Mouse (Mus musculus): Measurements from ENCODE around the gene Prodh2.

The Prodh2 gene

DNA sequence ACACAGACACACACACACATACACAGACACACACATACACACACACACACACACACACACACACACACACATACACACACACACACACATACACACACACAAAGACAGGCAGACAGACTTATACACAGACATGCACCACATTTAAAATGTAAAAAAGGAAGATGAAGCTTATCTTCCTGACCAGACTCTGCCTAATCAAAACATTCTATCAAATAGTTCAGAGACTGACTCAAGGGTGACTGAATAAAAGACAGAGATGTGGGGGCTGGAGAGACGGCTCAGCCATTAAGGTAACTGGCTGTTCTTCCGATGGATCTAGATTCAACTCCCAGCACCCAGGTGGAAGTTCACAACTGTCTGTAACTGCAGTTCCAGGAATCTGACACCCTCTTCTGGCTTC, 50.9 kb downstream of the Prodh2 start:
- in situ Hi-C loops (cut with MboI, MseI): loop anchor here (5.0 kb wide), 1 partner anchor 1782 kb away; no protein-coding TSS in a partner anchor

GRCm38 (mm10) chr7:30549880-30550279, 56.5 kb downstream of the Prodh2 start:
- in situ Hi-C loops (cut with MboI, MseI): no loop called here

DNA sequence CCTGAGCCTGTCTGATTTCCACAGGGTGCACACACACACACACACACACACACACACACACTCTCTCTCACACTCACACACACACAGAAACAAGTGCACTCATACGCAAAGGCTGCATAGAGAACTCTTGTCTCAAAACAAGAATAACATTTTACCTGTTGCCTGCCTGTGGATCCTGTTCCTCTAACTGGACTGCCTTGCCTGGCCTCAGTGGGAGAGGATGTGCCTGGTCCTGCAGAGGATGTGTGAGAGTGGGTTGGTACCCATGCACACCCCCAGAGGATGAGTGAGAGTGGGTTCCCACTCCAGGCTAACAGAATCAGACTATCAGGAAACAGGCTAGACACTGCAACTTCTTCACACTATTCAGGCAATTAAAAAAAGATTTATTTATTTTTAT, 57.2 kb downstream of the Prodh2 start:
- in situ Hi-C loops (cut with MboI, MseI): no loop called here

- in situ Hi-C loops (cut with MboI, MseI): no loop called here
Measured at GRCm38 (mm10) chr7:30551445-30552101, 58.2 kb downstream of the Prodh2 start.

GRCm38 (mm10) chr7:30552102-30553020, 58.9 kb downstream of the Prodh2 start, which contains the start of the genes Hspb6 and Proser3:
TSS of gene Hspb6 (plus strand) at chr7:30552178.
TSS of gene Proser3 (minus strand) at chr7:30552299.
- in situ Hi-C loops (cut with MboI, MseI): no loop called here

DNA sequence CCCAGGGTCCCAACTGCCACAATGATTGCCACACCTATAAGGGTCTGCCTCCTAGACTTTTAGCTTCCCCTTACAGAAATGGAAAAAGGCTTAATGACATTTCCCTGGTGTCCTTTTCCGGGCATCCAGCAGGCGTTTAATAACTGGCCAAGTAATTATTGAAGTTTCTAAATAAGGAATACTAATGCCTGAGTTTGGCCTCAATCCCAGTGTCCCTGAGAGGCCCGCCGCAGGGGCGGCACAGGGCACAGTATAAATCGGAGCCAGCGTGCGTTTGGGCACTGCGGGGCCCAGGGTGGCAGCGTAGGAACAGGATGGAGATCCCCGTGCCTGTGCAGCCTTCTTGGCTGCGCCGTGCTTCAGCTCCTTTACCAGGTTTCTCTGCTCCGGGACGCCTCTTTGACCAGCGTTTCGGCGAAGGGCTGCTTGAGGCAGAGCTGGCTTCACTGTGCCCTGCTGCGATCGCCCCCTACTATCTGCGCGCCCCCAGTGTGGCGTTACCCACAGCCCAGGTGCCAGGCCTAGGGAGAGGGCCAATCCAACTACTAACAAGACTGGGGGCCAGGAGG, 59.7 kb downstream of the Prodh2 start:
- in situ Hi-C loops (cut with MboI, MseI): no loop called here

DNA sequence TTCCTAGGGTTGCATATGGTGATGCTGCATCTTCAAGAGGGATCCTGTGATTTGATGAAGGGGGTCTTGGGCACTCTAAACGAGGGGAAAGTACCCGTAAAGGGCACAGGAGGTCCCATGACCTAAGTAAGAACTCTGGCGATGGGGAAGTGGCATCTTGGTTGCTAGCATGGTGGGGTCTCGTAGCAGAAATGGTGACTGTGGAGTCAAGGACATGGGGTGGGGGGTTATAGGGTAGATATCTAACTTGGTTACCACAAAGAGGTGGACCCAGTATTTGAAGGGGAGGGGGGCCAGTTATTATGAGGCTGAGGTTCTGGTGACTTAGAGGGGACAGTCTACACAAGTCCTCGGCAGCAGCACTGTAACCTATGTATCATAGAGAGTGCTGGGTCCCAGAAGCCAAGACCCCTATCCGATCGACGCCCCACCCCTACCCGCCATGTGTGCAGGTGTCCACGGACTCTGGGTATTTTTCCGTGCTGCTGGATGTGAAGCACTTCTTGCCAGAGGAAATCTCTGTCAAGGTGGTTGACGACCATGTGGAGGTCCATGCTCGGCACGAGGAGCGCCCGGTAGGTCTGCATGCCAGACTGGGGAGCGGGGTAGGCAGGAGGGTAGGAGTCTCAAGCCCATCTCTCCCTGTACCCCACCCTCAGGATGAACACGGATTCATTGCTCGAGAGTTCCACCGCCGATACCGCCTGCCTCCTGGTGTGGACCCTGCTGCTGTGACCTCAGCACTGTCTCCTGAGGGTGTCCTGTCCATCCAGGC, 60.6 kb downstream of the Prodh2 start:
- in situ Hi-C loops (cut with MboI, MseI): no loop called here

DNA sequence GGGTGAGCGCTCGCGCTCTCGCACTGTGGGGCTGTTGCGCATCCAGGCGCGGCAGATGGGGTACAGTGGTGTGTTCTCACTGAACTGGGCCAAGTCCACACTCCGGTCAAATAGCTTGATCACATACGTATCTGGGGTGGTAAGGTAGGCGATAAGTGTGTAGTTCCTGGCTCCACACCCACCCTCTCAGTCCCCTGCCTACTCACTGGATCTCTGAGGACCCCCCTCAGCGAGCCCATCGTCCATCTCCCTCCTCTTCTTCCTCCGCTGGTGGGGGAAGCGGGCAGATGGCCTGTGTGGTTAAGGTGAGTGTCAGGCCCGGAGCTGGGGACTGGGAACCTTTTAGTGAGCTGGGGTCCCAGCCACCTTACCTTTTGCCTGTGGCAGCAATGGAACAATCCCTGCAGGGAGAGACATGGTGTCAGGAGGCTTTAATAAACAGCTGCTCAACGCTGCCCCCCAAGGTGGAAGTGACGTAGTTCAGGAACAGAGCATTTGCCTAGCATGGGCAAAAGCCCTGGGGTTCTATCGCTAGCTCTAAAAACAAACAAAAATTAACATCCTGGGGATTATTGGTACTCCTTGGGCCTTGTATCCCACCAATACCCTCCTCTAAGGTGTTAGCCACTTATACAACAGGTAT, 63.6 kb downstream of the Prodh2 start:
- in situ Hi-C loops (cut with MboI, MseI): no loop called here

DNA sequence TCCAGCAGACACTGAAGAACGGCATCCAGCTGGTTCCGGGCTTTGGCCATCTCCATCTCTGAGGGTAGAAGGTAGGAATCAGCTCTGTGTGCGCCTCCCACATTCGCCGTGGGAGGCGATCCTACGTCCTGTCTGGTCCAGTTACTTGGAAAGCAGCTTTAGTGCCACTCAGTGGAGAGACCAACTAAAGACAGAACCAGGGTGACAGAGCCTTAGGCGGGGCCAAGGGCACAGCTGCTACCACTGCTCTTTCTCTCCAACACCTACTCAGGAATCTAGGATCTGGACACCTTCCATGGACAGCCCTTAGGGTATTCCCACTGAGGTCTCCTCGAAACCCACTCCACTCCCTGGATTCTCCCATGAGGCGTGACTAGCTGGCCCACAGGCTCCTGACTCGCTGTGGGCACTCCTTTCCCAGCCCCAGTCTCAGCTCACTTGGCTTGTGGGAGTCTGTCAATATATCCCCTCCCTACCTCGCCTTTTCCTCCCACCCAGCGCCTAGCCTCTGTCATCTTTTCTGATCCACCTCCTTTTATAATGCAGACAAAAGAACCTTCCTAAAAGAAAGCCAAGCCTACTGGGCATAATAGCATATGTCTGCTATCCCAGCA, 64.6 kb downstream of the Prodh2 start:
- in situ Hi-C loops (cut with MboI, MseI): no loop called here

DNA sequence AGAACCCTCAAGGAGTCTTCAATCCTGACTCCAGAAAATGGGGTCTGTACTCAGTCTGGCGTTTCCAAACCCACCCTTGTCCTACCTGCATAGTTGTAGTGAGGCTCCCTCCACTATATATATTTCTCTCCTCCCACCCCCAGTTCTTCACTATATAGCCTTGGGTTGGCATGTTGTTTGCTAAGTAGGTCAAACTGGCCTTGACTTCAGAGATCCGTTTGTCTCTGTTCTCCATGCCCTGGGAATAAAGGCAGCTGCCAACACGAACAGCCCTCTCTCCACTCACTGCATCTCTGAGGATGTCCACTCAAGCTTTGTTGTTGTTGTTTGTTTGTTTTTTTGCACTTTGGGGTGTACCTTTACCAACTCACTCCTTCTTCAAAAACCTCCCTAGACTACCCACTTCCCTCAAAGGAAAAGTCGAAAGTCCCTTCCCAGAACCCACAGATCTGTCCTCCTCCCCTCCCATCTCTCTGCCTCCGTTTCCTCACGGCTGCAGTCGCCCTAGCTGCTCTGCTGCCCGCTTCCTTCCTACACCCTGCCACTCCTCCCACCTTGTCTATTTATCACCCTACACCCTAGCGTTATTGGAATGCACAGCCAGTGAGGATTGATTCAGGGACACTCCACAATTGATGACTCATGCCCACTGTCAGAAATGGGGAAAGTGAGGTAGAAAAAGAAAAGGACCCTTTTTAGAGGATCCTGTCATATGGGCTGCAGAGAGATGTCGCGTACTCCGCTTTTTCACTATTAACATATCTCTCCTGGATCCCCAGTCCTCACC, 65.4 kb downstream of the Prodh2 start:
- in situ Hi-C loops (cut with MboI, MseI): no loop called here

DNA sequence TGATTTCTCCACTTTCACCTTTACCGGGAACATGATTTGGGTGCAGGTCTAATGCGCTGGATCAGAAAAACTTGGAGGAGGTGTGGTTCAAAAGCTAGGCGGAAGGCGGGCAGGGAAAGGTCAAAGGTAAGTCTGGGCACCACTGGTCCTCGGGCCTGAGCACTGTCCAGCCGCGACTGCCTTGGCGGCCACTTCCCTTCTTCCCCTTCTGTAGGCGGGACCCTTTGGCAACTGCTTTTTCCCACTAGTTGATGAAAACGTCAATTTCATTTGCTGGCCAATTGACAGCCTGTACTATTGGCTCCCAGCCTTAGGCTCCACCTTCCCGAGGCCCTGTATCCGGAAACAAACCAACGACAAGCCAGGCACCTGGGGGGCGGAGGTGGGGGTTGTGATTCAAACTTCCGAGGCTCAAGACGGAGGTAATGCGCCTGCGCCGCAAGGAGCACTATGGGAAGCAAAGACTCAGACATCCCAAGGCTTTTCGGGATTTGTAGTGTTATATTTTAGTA, 66.1 kb downstream of the Prodh2 start, which contains the start of gene Lin37:
Lin37 (minus strand) TSS at position 396 of the 512 bp plus-strand sequence.
- in situ Hi-C loops (cut with MboI, MseI): no loop called here

DNA sequence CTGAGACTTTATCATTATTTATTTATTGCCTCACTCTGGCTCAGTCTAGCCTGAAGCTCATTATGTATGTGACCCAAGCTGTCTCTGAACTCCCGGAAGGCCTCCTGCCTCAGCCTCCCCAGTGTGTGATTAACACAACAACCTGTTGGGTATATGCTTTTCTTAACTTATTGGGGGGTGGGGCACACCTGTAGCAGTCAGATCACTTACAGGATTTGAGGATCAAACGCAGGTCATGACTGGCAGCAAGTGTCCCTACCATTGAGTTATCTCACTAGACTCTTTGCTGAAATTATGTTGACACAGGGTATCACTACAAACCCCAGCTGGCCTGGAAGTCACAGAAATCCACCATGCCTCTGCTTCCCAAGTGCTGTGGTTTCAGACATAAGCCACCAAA, 66.9 kb downstream of the Prodh2 start:
- in situ Hi-C loops (cut with MboI, MseI): no loop called here

DNA sequence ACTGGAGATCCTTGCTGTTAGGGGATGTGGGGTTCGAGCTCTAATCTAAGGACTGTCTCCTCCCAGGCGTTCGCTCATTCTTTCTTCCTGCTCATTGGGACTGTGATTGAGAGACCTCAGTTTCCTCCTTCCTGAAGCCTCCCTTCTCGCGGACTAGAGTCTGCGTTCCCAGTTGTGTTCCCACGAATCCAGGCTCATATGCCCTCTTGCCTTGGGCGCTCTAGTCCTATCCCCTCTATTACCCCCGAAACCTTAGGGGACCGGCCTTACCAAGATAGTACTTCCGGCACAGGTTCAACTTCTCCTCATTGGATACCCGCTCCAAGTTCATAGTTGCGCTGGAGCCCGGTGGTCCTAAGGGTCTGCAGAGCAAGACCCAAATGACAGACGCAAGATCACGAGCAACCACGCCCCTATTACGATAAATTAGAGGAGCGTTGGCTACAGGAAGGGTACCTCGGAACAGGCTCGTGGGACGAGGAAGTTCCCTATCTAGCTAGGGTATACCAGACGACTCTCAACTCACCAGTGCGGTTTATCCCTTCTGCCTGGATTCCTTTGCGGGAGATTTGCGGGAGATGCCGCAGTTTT, 69.2 kb downstream of the Prodh2 start:
- in situ Hi-C loops (cut with MboI, MseI): no loop called here
